Mouse (Mus musculus) midbrain, embryonic 14.5 days (tissue): ENCODE measurements around the gene Canx. TPM values are rescaled to one million over a fixed set of nuclear protein-coding genes. Genes with fewer than 3 reads are reported as not detected.
"Not testable (repeated sequence)": the region's sequence is repeated elsewhere in the genome, so short reads cannot be mapped to it uniquely, and the experiment has no call there.

ENCODE experiments used
- ATAC-seq: fragments of 200-750 bp; cut with Nextera tagmentation; 2 replicates; pipeline ENCODE4 v1.8.0; 2017; ENCODE audit warnings: moderate number of reproducible peaks, moderate library complexity; ENCODE audit not compliant: low FRiP score, low TSS enrichment
- DNase-seq: peaks from one replicate; pipeline ENCODE4 v3.0.0-alpha.2; 2015
- H3K27ac ChIP-seq: fragments of 300-500 bp; sonication (generic); replicated peaks from 2 replicates; pipeline ENCODE4 v1.5.1; 2014; ENCODE audit warnings: mild to moderate bottlenecking, low read depth, low read length, moderate library complexity
- H3K27me3 ChIP-seq: fragments of 300-500 bp; sonication (generic); 2 replicates; pipeline ENCODE4 v1.6.1; 2014; ENCODE audit warnings: low read length, control low read depth, mixed read lengths; ENCODE audit not compliant: control insufficient read depth, insufficient read depth
- H3K36me3 ChIP-seq: fragments of 300-500 bp; sonication (generic); 2 replicates; pipeline ENCODE4 v1.6.1; 2014; ENCODE audit warnings: low read length, control low read depth; ENCODE audit not compliant: control insufficient read depth, insufficient read depth
- H3K4me1 ChIP-seq: fragments of 300-500 bp; sonication (generic); 2 replicates; pipeline ENCODE4 v1.6.1; 2014; ENCODE audit warnings: mild to moderate bottlenecking, antibody characterized with exemption, low read length, control low read depth; ENCODE audit not compliant: control insufficient read depth, insufficient read depth
- H3K4me2 ChIP-seq: fragments of 300-500 bp; sonication (generic); 2 replicates; pipeline ENCODE4 v1.6.1; 2014; ENCODE audit warnings: mild to moderate bottlenecking, low read length, moderate library complexity
- H3K4me3 ChIP-seq: fragments of 300-500 bp; sonication (generic); replicated peaks from 2 replicates; pipeline ENCODE4 v1.5.1; 2014; ENCODE audit warnings: low read depth, low read length
- H3K9ac ChIP-seq: fragments of 300-500 bp; sonication (generic); replicated peaks from 2 replicates; pipeline ENCODE4 v1.6.1; 2014; ENCODE audit warnings: mild to moderate bottlenecking, low read length, moderate library complexity
- H3K9me3 ChIP-seq: fragments of 300-500 bp; sonication (generic); 2 replicates; pipeline ENCODE4 v1.6.1; 2016; ENCODE audit warnings: low read length, control low read depth, mixed read lengths; ENCODE audit not compliant: control insufficient read depth
- WGBS: fragments of 180-500 bp; shearing (Covaris S2); extraction: QIAGEN DNeasy Blood & Tissue Kit; methylation state at CpG from one replicate; pipeline ENCODE4 v1.1.7; 2014; 5-methylcytosine and 5-hydroxymethylcytosine counted together
- polyA plus RNA-seq: library from polyadenylated mRNA; unstranded; fragments of >200 nt; fragmentation: Nextera tagmentation; extraction: Ambion mirVana; gene quantifications from 2 replicates; pipeline ENCODE4 v1.2.1, GENCODE M21; 2014

Canx gene
- polyA plus RNA-seq, 1 experiment from 2014 or later, result 232 TPM

DNA sequence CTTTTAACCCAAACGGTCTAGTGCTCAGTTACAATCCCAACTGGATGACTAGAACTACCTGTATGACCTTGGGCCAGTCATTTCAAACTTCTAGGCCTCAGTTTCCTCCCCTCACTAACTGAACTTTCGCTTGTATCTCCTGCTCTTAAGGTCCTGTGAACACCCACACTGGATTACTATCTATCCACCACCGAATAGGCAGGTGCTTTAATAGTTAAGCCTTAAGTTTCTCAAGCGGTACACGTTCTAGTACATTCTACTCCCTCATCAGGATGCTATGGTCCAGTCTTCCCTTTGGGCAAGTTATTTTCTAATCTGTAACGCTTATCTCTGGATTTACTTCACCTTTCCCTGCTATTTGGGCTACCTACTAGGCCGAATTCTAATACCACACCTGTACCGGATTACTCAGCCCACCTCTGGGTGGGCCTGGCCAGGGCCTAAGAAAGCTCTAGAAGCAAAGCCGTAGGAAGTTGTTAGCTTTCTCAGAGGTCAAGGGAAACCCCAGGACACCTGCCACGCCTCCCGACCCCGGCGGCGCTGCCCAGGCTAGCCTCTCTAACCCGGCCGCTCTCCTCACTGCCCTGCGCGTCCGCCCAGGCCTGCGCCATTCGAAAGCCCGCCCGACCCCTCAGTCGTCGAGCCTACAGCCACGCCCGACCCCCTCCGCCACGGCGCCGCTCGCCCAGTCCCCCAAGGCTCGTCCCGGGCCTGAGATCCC is 562 bp downstream of the Canx start:
- DNase-seq (no peak), ATAC-seq (peak; percentile 66)
- peak overlapping the region; percentile 95 for H3K9ac ChIP-seq
- H3K9me3 ChIP-seq, result no peaks in the 10 kb centered on the region
- peak overlapping the region; percentile 77 for H3K4me2 ChIP-seq
- 2% methylated on average over 34 of the region's 34 CpGs for WGBS
- H3K4me1 ChIP-seq, result peaks cover 26% of the 10 kb centered on the region
- peak overlapping the region; percentile 93 for H3K27ac ChIP-seq
- H3K4me3 ChIP-seq, result peak overlapping the region; percentile 95
- H3K36me3 ChIP-seq, result no peaks in the 10 kb centered on the region
- H3K27me3 ChIP-seq, result no peaks in the 10 kb centered on the region

DNA sequence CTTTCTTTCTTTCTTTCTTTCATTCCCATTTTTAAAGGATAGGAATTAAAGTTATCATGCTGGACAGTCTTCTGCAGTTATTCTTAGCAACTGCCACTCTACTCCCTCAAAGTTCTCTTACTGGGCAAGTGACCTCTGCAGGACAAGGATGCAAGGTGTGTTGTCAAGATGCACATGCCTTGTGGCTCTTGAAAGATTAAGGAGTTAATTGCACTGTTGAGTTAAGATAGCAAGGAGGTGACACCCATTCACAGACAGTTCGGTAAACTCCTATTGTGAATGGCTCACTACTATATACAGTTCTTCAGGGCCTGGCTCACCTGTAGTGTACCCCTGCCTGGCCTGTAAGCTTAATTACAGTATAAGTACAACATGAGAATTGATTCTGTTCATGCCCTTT is 1.6 kb downstream of the Canx start:
- 45% methylated on average over 1 of the region's 1 CpGs for WGBS
- DNase-seq (no peak), ATAC-seq (no peak)
- peaks cover 26% of the 10 kb centered on the region for H3K4me1 ChIP-seq
- 0 out of 2 replicates have a peak, but pooled peaks cover 1% of the 10 kb centered on the region for H3K36me3 ChIP-seq
- no peaks in the 10 kb centered on the region for H3K27me3 ChIP-seq
- no peaks in the 10 kb centered on the region for H3K9me3 ChIP-seq
- peak overlapping the region; percentile 95; the same call in 1 of the 2 replicates for H3K9ac ChIP-seq
- H3K27ac ChIP-seq, result no peak overlapping the region
- peak overlapping the region; percentile 95 for H3K4me3 ChIP-seq
- peak overlapping the region; percentile 77 for H3K4me2 ChIP-seq

DNA sequence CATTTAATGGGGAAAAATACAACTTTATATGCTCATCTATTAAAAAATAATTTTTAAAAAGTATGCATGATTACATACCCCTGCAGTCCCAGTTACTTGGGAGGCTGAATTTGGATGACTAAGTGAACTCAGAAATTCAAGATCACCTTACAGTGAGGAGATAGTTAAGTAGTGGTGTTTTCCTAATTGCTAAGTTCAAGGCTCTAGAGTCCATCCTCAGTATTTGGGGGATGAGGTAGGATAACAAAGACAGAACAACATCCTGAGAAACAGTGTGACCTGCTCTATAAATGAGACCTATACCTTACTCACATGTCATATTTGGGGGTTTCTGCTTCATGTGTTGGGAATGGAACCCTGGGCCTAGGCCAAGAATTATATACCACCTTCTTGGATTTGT is 3.1 kb downstream of the Canx start:
- no peak for DNase-seq
- Histone ChIP-seq H3K4me3 (no peak overlapping the region), H3K9me3 (no peaks in the 10 kb centered on the region), H3K36me3 (0 out of 2 replicates have a peak, but pooled peaks cover 4% of the 10 kb centered on the region), H3K9ac (no peak overlapping the region), H3K27me3 (no peaks in the 10 kb centered on the region), H3K27ac (no peak overlapping the region), H3K4me2 (no peak overlapping the region), H3K4me1 (peaks cover 26% of the 10 kb centered on the region)
- no peak for ATAC-seq

DNA sequence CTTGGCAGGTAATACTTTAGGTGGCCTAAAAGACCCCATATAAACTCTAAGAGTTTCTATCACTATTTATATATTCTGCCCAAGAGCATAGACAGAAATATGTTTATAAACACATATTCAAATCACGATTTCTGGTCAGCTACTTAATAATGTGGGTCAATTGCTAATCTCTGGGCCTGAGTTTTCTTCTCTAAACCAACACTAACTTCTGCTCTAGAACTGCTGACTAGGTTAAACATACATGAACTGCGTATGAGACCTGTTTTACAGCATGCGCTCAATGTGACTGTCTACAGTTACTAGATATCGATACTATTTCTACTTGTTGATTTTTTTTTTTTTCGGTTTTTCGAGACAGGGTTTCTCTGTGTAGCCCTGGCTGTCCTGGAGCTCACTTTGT is 4.2 kb downstream of the Canx start:
- WGBS, result 96% methylated on average over 6 of the region's 6 CpGs
- no peak for ATAC-seq
- Histone ChIP-seq H3K27ac (no peak overlapping the region), H3K36me3 (0 out of 2 replicates have a peak, but pooled peaks cover 4% of the 10 kb centered on the region), H3K4me2 (no peak overlapping the region), H3K9ac (no peak overlapping the region), H3K4me1 (peaks cover 19% of the 10 kb centered on the region), H3K4me3 (no peak overlapping the region), H3K27me3 (no peaks in the 10 kb centered on the region), H3K9me3 (no peaks in the 10 kb centered on the region)
- no peak for DNase-seq

DNA sequence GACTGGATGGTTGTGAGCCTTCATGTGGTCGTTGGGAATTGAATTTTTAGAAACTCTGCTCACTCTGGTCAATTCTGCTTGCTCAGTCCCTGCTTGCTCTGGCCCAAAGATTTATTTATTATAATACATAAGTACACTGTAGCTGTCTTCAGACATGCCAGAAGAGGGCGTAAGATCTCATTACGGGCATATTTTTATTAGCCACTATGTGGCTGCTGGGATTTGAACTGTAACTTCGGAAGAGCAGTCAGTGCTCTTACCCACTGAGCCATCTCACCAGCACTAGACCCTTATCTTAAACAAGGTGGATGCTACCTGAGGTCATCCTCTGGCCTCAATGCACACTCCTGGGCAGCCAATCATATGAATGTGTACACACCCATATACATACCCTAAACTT is 6.1 kb downstream of the Canx start:
- H3K4me3 ChIP-seq, DNase-seq, H3K9ac ChIP-seq, H3K27me3 ChIP-seq, H3K27ac ChIP-seq, ATAC-seq, H3K4me2 ChIP-seq, H3K36me3 ChIP-seq, H3K9me3 ChIP-seq: not testable (repeated sequence)
- peaks cover 15% of the 10 kb centered on the region for H3K4me1 ChIP-seq
- 90% methylated on average over 4 of the region's 4 CpGs for WGBS

DNA sequence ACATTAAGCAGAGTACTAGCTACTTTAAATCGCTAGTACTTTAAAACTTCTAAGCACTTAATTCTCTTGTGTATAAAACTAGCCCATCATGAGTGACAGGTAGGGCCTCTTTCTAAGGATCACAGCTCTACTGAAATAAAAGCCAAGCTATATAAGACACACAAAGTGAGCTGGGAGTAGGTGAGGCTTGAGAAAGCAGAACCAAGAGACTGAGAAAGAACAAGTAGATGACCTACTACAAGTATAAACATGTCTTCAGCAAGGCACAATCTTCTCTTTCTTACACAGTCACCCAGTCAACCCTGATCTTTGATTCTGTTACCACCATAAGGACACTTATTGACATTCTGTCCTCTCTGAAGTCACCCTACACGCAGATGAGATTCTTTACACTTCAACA is 12.7 kb downstream of the Canx start:
- ATAC-seq, result no peak
- H3K9me3 ChIP-seq, result no peaks in the 10 kb centered on the region
- no peak overlapping the region for H3K4me2 ChIP-seq
- 91% methylated on average over 2 of the region's 2 CpGs for WGBS
- no peaks in the 10 kb centered on the region for H3K4me1 ChIP-seq
- peaks cover 34% of the 10 kb centered on the region for H3K36me3 ChIP-seq
- H3K9ac ChIP-seq, result no peak overlapping the region
- no peak for DNase-seq
- H3K4me3 ChIP-seq, result no peak overlapping the region
- H3K27ac ChIP-seq, result no peak overlapping the region
- H3K27me3 ChIP-seq, result no peaks in the 10 kb centered on the region

DNA sequence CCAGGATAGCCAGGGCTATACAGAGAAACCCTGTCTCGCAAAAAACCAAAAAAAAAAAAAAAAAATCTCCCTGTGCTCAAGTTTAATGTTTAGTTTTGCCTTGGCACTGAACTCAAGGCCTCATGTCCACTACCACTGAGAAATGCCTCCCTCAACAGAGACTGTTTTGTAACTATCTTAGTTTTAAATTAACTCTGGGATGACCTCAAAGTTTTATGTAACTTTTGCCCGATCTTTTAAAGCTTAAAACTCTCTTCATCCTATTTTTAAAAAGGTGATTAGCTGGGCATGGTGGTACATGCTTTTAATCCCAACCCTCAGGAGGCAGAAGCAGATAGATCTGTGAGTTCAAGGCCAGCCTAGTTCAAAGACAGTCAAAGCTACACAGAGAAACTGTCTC is 22.1 kb downstream of the Canx start:
- no peak overlapping the region for H3K4me2 ChIP-seq
- no peaks in the 10 kb centered on the region for H3K27me3 ChIP-seq
- ATAC-seq, result no peak
- no peak overlapping the region for H3K4me3 ChIP-seq
- no peak for DNase-seq
- peaks cover 89% of the 10 kb centered on the region for H3K36me3 ChIP-seq
- no peaks in the 10 kb centered on the region for H3K9me3 ChIP-seq
- WGBS, result 94% methylated on average over 2 of the region's 2 CpGs
- no peak overlapping the region for H3K9ac ChIP-seq
- no peaks in the 10 kb centered on the region for H3K4me1 ChIP-seq
- H3K27ac ChIP-seq, result no peak overlapping the region

DNA sequence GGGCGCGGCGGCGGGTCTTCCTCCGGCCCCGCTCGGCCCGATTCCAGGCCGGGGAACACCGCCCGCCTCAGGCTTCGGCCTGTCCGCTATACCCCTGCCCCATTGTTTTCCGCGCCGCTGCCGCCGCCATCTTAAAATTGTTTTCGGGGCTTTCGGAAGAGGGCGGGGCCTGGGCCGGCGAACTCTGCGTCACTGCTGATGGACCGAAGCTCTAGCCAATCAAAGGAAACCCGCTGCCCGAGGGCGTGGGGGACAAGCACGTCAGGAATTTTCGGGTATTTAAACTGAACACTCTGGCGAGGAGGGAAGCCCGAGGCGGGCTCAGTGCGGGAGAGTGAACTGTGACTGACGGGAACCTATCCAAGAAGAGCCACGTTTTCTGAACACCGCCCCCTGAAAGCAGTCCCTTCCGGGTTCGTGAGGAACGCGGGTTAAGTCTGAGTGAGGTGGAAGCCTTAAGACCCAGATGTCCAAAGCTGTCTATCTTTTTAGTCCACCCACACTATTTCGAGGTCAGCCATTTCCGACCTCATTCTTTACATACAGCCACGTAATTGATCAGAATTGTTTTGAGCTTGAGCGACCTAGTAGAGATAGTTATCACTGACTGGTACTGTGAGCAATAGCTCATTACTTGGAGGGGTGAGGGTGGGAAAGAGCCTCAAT is 33.1 kb downstream of the Canx start, which contains the start of gene Maml1:
Maml1 (minus strand) TSS at position 122 of the 666 bp plus-strand sequence.
- Histone ChIP-seq H3K27me3 (no peaks in the 10 kb centered on the region), H3K36me3 (peaks cover 38% of the 10 kb centered on the region), H3K9me3 (no peaks in the 10 kb centered on the region), H3K4me2 (peak within 1 kb of the TSS; percentile 87), H3K4me1 (peaks cover 21% of the 10 kb centered on the region), H3K27ac (peak within 1 kb of the TSS; percentile 98), H3K4me3 (peak within 1 kb of the TSS; percentile 98), H3K9ac (peak within 1 kb of the TSS; percentile 98)
- DNase-seq (peak; percentile 99), ATAC-seq (peak; percentile 99)
- WGBS, result under 1% methylated on average over 45 of the region's 45 CpGs
